Comparison of ENCODE assay signal across 15 mouse cellular contexts in genomic region chr14:120262660-120263379, GRCm38 (mm10). TPM values are rescaled to one million over a fixed set of nuclear protein-coding genes. Genes with fewer than 3 reads are reported as not detected.
A peak's percentile ranks its signal among the peaks of the same experiment; 100 is the strongest.
DNase-seq lines count a peak whose midpoint lies in the region; ATAC-seq and TF ChIP-seq lines count a peak whose summit lies in the region.
"Had no signal": no experiment of that assay in that cellular context is flagged by ENCODE, and none has a peak within 500 bp of the region (broad histone marks: within the 10 kb centered on the region; RNA-seq: fewer than 3 reads in every experiment).

No protein-coding gene starts in this region.

- no peaks in the 10 kb centered on the region for H3K36me3 ChIP-seq in heart, embryonic 10.5 days
- no peaks in the 10 kb centered on the region for H3K36me3 ChIP-seq in macrophage (ENCODE audit: inconsistent target)
- H3K36me3 ChIP-seq: embryonic facial prominence, embryonic 10.5 days; heart, embryonic 15.5 days; hindbrain, embryonic 10.5 days; intestine, embryonic 15.5 days had no signal

- H3K4me3 ChIP-seq in heart, embryonic 10.5 days: no peak overlapping the region
- H3K4me3 ChIP-seq in bone marrow, adult 2 months (replicated peaks; ENCODE audit: control insufficient read depth, low read depth, low read length): peak overlapping the region; percentile 29
- H3K4me3 ChIP-seq in macrophage (ENCODE audit: inconsistent target): no peak overlapping the region
- H3K4me3 ChIP-seq: embryonic facial prominence, embryonic 10.5 days; forebrain, embryonic 13.5 days; heart, embryonic 15.5 days; hindbrain, embryonic 10.5 days; intestine, embryonic 15.5 days had no signal

- no peaks in the 10 kb centered on the region for H3K27me3 ChIP-seq in heart, embryonic 10.5 days (ENCODE audit: insufficient read depth, poor library complexity, severe bottlenecking)
- H3K27me3 ChIP-seq: forebrain, embryonic 13.5 days; heart, embryonic 15.5 days; intestine, embryonic 15.5 days had no signal

- H3K9me3 ChIP-seq in heart, embryonic 10.5 days: no peaks in the 10 kb centered on the region
- H3K9me3 ChIP-seq: embryonic facial prominence, embryonic 10.5 days; forebrain, embryonic 13.5 days; heart, embryonic 15.5 days; hindbrain, embryonic 10.5 days; intestine, embryonic 15.5 days had no signal

- H3K79me2 ChIP-seq in macrophage (ENCODE audit: inconsistent target): no peaks in the 10 kb centered on the region

- H3K4me1 ChIP-seq in heart, embryonic 10.5 days: no peaks in the 10 kb centered on the region
- H3K4me1 ChIP-seq in bone marrow, adult 2 months (ENCODE audit: control insufficient read depth, insufficient read depth, low read length): peaks cover 2% of the 10 kb centered on the region; the same call in 1 of the 2 replicates
- H3K4me1 ChIP-seq: embryonic facial prominence, embryonic 10.5 days; forebrain, embryonic 13.5 days; heart, embryonic 15.5 days; hindbrain, embryonic 10.5 days had no signal

- no peak overlapping the region for H3K27ac ChIP-seq in heart, embryonic 10.5 days
- H3K27ac ChIP-seq in bone marrow, adult 2 months (ENCODE audit: control insufficient read depth, insufficient read depth, low read depth, low read length, poor library complexity): 0 out of 2 replicates have a peak overlapping the region, but pooled peaks have one; percentile 3
- H3K27ac ChIP-seq in macrophage: peak overlapping the region; percentile 48
- H3K27ac ChIP-seq: embryonic facial prominence, embryonic 10.5 days; forebrain, embryonic 13.5 days; heart, embryonic 15.5 days; hindbrain, embryonic 10.5 days; hindbrain, embryonic 14.5 days; intestine, embryonic 15.5 days had no signal

- ATAC-seq in monocyte, adult 5-6 weeks (replicated peaks; ENCODE audit: insufficient number of reproducible peaks, low FRiP score, low TSS enrichment, poor library complexity, severe bottlenecking): 0 out of 2 replicates have a peak, but pooled peaks have one; percentile 34
- ATAC-seq: forebrain, embryonic 13.5 days; forebrain, postnatal 0 days; intestine, embryonic 15.5 days had no signal

- TF ChIP-seq POLR2A in bone marrow, adult 2 months (IDR thresholded peaks at IDR 0.05; ENCODE audit: borderline replicate concordance, control insufficient read depth, low read depth, low read length): no peak

- TF ChIP-seq CTCF in bone marrow, adult 2 months (IDR thresholded peaks at IDR 0.05; ENCODE audit: control insufficient read depth, insufficient read depth, low read length): no peak

- 87% methylated on average over 14 of the region's 14 CpGs for WGBS in heart, embryonic 10.5 days
- WGBS in bone marrow, adult 2 months: 56% methylated on average over 14 of the region's 14 CpGs
- WGBS in macrophage (ENCODE audit: missing documents): 62% methylated on average over 14 of the region's 14 CpGs

- DNase-seq in heart, embryonic 10.5 days (ENCODE audit: low spot score): peak; percentile 69
- no peak for DNase-seq in heart, adult 9 months (ENCODE audit: low spot score in 2 of 2)
- DNase-seq in gastrocnemius, postnatal 25 days: no peak
- no peak for DNase-seq in gastrocnemius, adult 8-10 months (ENCODE audit: low spot score in 2 of 2)
- DNase-seq: adrenal gland, adult 2 months; forebrain, postnatal 0 days had no signal

RNA-seq across cellular contexts. Expression of gene Mbnl2, which starts 12.6 kb away (rescaled TPM):
- polyA plus RNA-seq in heart, embryonic 10.5 days (2016; fragmentation: Nextera tagmentation; extraction: Ambion mirVana): 71.5 and 91.4 TPM in 2 replicates
- polyA plus RNA-seq in bone marrow, adult 2 months (2011; ENCODE audit: insufficient read depth, insufficient read length, low replicate concordance, missing spikeins): 7.3 and 24.6 TPM in 2 replicates
- total RNA-seq in macrophage (2018; cell fraction: chromatin; rRNA removed): 100 to 1,000 TPM; 179 to 628 (median 294) TPM
- 100 to 1,000 TPM; 120 to 196 (median 154) TPM for total RNA-seq in macrophage (2018; cell fraction: cytosol; rRNA removed)
- 100 to 1,000 TPM; 223 to 633 (median 331) TPM for total RNA-seq in macrophage (2018; cell fraction: nucleus; rRNA removed)
- 79.5 to 126 TPM (median 95.4 TPM) in 3 replicates for polyA plus RNA-seq in macrophage (2018)
- total RNA-seq in monocyte, adult 5-6 weeks (2017): 77.3 to 125 TPM (median 112 TPM) in 3 replicates
- 100 to 1,000 TPM; 269 to 316 TPM for total RNA-seq in gastrocnemius, postnatal 25 days (2021)
- total RNA-seq in gastrocnemius, adult 8-10 months (2022): 100 to 1,000 TPM; 229 to 309 (median 276) TPM
